Mouse (Mus musculus) kidney, adult 9 months (tissue): Measurements from ENCODE around the gene Tec.
A peak's percentile ranks its signal among the peaks of the same experiment; 100 is the strongest.

Experiments used
- DNase-seq: peaks from one replicate; pipeline ENCODE4 v3.0.0; 2022

The Tec gene

DNA sequence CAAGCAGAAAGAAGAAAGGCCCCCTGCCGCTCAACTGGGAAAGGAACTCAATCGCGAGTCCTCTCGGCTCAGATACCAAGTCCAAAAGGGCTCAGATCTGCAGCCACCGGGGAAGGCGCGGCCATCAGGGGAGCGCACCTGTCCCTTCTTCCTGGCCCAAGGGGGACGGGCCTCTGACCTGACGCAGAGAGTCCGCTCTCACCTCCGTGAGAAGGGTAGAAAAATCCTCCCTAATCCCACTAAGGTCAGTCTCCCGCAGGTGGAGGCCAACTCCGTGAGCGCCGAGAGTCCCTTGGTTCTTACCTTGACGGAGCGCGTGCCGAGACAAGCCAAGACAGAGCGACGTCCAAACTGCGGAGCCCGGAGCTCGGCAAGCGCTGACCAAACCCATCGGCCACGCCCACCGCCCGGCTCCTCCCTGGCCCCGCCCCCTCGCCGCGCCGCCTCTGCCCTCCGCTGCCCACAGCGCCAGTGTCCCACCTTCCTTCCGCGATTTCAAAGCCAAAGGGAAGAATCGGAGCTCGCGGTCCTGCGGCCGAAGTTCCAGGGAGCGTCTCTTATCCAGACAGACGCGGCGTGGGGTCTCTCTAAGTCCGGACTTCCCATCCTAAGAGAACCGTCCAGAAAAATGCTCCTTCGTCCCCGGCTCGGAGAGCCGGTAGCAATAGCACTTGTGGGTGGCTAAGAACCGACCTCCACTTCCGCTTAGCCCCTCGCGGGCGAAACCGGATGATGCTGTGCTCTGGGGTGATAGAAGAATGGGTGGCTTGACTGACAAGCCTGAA lies at the start of gene Tec:
Gene Tec (minus strand): TSS at position 393 of the 785 bp plus-strand sequence.
- DNase-seq, result peak; percentile 94

DNA sequence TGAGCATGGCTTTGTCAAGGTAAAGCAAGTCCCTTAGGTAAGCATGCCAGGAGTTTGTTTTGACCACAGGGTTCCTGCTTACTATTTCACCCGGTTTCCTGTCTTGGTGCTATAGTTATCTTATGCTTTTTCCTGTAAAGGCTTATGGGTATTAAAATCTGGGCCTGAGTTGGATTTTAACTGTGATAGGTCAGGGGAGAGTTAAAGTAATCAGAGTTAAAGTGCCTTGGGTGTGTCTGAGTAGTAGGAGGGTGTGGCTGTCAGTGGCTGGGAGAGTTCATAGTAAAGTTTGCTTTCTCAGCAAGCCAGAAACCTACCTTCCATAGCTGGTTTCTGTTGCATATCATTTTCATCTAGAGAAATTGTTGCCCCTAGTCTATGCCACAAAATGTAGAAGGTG lies 48.6 kb upstream of the Tec start:
- DNase-seq, result no peak

DNA sequence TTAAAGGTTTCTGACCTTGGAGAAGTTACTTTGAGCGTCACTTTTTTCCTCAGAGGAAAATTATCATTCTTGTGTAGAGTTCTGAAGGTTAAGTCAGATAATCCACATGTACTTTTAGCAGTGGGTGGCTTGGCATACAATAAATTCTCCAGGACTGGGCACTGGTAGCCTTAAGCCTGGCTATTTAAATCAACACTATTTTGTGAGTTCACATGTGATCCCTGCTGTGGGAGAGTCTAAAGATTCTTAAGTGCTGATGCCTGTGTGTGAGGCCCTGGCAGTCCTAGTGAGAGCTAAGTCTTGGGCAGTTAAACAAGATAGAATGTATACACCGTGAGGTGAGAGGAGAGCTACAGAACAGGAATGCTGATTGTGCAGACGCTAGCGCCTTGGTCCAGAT lies 47.8 kb upstream of the Tec start:
- no peak for DNase-seq

DNA sequence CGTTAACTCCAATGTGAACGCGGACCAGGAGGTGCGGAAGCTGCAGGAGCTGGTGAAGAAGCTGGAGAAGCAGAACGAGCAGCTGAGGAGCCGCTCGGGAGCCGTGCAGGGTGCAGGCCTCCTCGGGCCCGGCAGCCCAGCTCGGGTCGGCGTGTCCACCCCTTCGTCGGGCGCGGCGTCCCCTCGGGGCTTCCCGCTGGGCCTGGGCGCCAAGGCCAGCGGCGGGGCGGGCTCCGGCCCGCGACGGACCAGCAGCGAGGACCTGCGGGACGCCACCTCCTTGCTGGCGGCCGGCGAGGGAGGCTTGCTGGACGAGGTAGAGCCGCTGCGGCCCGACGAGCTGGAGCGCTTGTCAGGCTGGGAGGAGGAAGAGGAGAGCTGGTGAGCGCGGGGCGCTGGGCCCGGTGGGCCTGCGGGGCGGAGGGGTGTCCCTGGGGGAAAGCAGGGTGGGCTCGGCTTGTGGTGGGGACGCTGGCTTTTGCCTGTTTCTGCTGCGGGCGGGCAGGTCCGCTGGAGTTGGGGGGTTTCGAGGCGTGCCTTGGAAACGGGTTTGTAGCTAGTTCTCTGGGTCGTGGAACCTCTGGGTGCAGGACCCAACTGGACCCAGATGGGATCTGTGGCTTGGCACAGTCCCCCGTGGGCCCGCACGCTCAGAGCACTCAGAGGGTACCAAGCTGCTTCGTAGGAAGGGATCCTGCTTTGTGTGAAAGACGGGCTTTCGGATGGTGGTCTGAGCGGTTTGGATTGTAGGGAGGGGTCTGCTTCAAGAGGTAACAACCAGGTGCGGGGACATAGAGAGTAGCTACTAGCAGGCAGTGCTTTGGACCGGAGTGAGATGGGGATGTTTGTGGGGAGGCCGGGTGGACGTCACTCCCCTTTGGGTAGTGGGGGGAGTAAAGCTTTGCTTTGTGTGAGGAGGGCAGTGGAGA lies 46.6 kb upstream of the Tec start:
- peak; percentile 27 for DNase-seq

DNA sequence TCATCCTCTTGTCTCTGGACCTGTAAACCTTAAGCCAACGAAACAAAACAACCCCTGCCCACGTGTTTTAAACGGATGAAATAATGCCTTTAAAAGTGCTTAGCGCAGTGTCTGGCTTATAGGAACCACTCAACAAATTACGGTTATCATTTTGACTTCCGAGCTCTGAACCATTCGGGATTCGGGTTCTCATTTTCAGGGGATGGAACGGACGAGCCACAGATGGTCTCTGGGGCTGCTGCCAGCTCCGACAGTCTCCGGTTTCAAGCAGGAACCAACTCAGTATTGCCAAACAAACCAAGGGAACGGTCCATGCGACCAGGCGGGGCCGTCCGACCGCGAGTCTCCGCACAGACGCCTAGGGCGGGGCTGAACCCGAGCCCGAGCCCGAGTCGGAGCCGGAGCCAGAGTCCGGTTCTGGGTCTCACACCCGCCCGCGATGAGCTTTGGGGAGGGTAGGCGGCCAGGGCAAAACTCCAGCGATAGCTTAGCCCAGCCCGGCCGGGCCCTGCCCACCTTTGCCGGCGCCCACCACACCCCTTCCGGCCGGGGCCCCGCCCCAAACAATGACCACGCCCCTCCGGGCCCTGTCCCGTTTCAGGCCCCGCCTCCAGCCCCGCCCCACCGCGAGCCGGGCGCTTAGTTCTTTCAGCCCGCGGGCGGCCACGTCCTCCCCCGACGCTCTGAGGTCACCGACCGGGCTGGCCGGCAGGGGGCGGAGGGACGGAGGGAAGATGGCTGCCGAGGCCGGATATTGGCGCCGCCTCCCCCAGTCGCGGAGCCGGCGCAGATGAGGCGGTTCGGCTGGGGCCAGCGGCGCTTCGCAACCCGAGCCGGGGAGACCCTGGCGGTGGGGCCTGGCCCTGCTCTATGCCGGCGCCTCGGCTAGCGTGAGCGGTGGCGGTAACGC lies 45.6 kb upstream of the Tec start, which contains the start of gene Slain2:
Gene Slain2 (plus strand): TSS at position 657 of the 910 bp plus-strand sequence.
- DNase-seq, result peak; percentile 98

DNA sequence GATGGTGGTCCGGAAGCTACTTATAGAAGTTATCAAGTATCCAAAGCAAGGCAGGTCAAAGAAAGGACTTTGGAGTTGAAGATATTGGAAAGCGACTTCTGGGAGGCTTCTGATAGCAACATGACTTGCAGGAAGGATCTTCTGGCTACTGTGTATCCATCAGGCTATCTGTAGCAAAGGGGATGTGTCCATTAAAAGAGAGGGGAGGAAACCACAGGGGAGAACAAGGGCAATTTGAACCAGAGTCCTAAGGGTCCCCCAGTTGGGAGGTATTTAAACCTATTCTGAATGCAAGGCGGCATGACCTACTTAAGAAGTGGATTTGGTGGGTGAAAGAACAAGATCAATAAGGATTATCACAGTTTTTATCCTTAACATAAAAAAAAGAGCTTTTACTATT lies 43.0 kb upstream of the Tec start:
- DNase-seq, result no peak

DNA sequence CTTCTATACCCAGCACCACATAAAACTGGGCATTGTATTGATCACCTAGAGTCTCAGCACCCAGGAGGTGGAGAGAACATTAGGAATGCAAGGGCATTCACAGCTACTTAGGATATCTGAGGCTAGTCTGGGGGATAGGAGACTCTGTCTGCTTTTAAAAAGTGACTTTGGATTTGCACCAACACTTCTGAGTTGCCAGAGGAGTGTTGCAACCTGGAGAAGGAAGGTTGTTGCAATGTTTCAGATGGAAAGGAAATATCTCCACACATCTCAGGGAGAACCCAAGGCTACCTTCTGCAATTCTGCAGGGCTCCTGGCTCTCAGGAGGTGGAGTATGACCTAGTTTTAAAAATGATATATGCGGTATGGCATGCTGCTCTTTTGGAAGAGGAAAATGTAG lies 42.1 kb upstream of the Tec start:
- no peak for DNase-seq

DNA sequence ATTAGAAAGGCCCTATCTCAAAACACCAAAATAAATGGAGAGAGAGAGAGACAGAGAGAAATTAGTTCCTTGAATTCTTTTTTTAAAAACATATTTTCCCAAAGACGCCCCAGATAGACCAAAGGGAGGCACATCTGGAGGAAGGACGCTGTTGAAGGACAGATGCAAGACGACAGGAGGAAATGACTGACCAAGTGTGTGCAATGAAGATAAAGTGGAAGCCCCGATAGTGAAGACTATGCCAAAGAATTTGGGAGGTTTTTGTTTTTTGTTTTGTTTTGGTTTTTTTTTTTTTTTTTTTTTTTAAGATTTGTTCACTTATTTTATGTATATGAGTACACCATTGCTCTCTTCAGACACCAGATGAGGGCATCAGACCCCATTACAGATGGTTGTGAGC lies 41.1 kb upstream of the Tec start:
- DNase-seq, result no peak

DNA sequence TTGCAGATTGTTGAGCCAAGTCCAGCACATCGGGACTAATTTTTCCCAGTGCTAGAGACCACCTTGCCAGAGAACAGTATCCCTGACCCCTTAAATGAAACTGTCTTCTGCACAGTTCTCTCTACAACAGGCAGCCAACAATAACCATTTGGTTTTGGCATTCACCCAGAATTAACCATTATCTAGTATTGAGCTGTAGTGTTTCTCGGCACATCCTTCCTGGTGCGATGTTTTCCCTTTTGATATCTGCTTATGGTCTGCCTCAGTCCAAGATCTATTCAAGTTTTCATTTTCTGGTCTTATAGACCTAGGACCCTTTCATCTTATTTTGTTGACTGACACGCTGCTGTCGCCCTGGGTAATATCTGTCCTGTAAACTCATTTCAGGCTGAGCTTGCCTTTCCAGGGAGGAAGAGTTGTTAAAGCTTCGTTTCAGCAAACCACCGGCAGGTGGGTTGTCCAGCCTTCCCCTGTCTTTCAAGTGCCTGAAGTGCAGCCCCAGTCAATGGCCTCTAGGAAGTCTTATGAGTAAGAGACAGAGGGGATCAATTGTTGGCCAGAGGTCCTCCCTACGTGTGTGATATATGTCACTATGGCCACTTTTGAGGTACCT lies 40.1 kb upstream of the Tec start:
- DNase-seq, result no peak

DNA sequence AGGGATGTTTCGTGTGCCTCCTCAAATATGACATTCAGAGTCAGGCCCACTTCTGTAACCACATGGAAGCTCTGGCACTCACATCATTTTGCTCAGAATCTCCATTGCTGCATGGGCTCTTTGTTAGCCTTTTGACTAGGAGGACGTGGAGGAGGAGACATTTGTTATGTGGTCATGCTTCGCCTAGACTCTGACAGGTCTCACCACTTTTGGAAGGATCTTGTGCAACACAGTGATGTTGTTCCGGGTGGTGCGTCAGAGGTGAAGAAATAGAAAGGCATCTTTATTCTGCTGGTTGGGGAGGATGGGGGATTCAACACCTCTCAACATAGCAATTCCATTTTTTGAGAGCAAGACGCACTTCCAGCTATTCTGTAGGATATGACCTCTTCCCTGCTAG lies 39.1 kb upstream of the Tec start:
- no peak for DNase-seq

DNA sequence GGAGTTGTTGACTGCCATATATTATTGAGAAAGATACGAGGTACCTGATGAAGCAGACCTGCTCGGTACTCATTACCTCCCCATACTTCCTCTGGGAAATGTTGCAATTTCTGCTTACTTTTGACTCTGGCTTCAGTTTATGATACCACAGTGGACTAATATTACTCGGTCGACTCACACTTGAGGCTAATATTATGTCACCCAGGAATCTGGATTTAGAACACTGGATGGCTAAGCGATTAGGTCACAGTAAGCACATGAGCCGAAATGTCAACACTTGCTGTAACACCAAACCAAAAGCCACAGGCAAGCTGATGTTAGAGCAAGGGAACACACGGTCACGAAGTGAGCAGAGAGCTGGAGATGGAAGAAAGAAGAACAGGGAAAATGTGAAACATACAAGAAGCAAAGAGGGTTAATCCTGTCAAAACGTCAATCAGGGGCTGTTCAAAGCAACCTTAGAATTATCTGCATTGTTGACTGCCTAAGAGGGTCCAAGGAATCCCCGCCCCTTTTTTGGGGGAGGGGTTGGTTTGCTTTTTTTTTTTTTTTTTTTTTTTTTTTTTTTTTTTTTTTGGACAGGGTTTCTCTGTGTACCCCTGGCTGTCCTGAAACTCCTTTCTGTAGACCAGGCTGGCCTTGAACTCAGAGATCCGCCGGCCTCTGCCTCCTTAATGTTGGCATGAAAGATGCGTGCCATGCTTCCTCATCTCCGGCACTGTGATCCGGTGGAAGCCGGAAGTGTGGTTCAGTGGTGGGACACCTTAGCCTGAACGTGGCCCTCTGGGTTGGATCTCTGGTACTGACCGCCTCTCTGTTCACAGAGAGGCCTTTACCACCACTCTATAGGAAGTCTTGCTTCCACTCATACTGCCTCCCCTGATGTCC lies 36.9 kb upstream of the Tec start:
- DNase-seq, result no peak

DNA sequence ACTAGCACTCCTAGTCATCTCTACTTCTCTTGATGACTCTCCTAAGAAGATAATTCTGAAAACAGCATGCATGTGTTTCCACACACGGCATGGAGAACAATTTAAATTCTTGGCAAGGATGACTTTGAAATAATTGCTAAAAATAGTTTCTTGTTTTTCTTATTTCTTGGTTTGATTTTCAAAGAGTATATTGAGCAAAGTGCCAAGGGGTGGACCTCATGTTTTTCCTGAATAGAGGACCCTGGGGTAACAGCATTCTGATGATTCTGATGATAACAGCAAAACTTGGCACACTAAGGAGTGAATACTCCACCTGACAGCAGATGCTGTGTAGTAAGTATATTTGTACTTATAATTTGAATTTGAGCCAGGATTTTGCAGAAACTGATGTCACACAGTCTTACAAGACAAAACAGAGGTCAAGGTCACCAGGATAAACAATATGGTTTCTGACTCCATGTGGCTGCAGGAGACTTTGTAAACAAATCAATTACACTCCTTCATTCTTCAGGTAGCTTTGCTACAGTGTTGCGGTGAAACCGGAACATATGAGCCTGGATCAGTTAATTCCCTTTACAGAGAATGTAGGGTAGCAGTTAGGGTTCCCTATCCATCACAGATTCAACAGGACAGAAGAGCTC lies 34.7 kb upstream of the Tec start:
- no peak for DNase-seq

DNA sequence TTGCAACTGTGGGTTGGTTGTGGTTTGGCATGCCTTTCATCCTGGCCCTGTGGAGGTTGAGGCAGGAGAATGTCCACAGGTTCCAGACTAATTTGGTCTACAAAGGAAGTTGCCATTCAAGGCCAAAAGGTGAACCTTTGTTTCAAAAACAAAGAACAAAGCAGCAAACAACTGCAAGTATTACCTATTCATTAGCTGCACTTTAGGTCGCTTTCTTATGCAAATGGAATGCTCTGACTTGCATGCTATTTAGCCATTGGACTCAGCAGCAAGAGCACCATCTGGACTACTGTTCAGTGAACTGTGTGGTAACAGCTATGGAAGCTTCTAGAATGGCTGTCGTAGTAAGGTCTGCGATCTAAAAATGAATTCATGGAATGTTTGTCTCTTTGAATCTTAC lies 34.0 kb upstream of the Tec start:
- DNase-seq, result no peak

DNA sequence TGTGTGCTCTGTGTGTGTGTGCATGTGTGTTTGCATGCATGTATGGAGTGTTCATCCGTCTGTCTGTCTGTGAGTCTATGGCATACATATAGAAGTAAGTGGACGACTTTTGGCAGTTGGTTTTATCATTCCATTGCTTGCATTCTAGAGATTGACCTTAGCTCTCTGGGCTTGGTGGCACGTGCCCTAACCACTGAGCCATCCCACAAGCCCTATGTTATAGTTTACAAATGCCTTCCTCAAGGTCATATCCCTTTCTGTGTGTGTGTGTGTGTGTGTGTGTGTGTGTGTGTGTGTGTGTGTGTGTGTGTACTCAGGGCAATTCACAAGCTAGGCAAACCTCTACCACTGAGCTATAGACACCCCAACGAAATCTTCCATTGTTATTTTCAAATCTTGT lies 33.6 kb upstream of the Tec start:
- no peak for DNase-seq

DNA sequence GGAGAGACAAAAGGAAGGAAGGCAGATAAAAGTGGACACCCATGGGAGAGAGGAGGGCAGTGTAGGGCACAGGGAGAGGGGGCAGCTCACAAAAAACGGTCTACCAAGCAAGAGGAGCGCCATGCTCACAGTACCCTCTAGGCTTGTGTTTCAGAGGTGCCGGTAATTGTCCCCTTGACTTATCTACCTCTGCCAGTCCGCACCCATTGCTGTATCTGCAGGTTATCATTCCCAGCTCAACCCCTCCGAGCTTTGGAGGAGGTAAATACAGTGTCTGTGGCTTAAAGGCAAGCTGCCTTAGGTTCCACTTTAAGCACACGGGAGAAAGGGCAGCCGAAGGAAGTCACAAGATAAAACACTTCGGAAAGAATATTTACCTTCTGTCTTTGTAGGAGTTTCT lies 31.0 kb upstream of the Tec start:
- no peak for DNase-seq

DNA sequence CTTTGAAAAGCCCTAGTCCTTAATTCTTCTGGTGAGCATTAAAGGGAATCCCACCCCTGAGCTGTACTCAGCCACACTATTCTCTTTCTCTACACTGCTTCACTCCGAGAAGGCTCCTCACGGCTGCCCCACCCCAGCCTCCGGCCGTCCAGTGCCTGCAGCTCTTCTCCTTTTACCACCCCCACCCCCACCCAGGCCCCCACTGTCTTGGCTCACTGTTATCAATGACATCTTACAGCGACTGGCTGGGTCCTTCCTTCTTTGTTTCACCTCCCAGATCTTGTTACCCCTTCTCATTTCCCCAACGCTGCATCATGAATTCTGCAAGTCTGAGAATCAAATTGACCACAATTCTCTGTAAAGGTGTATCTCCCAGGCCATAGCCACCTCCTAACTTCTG lies 29.7 kb upstream of the Tec start:
- no peak for DNase-seq

DNA sequence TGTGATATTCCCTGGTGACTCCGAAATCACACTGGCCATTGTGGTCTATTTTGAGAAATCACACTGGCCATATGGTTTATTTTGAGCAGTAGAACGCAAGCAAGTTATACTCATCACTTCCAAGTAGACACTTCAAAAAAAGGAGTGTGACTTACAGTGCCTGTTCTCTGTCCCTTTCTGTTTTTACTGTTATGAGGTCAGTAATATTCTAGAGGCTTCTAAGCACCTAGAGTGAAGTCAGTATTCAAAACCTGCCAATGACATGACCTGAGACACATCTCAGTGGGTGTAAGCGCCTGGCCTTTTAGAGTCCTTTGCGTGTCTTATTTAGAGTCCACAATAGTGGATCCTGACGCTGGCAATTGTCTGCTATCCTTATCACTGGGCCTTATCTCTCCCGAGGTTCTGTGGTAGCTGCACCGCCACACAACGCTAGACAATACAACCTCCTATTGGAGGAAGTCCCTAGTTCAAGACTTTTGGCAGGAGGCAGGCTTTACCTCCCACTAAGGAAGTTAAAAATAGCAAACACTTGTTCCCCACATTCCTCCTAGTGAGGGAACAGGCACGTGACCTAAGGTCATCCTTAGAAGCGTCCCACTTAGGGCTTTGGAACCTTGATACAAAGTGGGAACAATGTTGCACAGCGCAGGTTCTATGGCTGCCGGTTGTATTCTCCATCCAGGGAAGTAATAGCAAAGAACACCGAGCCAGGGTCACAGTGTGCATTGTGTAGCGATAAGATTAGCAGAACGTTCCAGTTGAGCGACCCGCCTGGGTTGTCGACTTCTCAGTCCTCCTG lies 28.4 kb upstream of the Tec start:
- DNase-seq, result peak; percentile 33

DNA sequence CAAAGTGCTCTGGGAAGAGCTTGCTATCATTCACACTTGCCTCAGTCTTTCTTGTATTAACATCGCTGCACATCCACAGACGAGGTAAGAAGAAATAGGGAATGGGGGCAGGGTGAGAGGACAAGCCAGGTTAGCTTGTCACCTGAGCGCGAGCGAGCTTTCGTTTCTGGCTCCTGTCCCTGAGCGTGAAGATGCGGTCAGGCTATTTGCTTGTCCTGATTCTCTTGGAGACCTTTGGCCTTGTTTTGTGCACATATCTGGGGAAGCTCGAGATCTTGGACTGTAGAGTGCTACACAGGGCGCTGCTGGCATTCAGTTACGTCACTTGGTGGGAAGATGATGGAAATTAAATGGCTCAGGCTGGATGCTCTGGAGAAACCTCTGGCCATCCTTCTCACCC lies 27.0 kb upstream of the Tec start:
- DNase-seq, result no peak

DNA sequence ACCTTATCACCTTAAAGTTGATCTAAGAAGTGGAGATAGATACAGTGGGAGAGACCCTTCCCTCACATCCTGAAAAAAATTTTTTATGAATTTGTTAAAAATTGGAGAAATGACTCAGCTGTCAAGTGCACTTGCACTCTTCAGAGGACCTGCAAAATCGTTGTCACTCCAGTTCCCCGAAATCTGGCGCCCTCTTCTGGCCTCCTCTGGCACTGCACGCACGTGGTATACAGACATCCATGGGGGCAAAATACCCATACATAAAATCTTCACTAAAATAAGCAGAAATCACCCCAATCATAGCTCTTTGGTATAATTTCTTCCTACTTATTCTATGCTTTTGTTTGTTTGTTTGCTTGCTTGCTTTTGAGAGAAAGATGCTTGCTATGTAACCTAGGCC lies 25.7 kb upstream of the Tec start:
- DNase-seq, result no peak

DNA sequence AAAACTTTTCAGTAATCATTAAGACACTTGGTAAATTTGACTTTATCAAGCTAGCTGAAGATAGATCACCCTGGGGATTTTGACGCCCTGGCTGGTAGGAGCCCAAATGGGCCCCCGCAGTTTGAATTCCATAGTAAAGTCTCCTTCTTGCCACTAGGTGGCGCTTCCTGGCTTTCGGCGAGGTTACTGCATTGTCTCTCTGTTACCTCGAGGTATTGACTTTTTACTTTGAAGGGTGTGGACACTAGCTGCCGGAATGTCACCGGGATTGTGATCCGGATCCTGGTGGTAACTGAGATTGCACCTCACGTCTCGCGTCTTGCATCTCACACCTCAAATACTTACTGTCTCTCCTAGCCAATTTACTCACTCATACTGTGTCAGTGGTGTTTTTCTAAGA lies 23.3 kb upstream of the Tec start:
- DNase-seq, result peak; percentile 57
